Mouse (Mus musculus): Measurements from ENCODE around the gene Lpcat2. TPM values are rescaled to one million over a fixed set of nuclear protein-coding genes. Genes with fewer than 3 reads are reported as not detected.

The Lpcat2 gene
- polyA plus RNA-seq, 1 experiment from 2014 or later = 7.7 TPM

GRCm38 (mm10) chr8:92896611-92897010, 41.5 kb downstream of the Lpcat2 start:
- Histone ChIP-seq H3K4me1 (no peaks in the 10 kb centered on the region), H3K4me2 (replicated peaks) (no peak overlapping the region), H3K4me3 (no peak overlapping the region), H3K9me3 (no peaks in the 10 kb centered on the region), H3K27ac (replicated peaks) (no peak overlapping the region), H3K9ac (replicated peaks) (no peak overlapping the region), H3K36me3 (no peaks in the 10 kb centered on the region), H3K27me3 (no peaks in the 10 kb centered on the region)
- ATAC-seq (replicated peaks) = no peak
- WGBS = 74% methylated on average over 5 of the region's 5 CpGs

- Histone ChIP-seq H3K9me3 (no peaks in the 10 kb centered on the region), H3K27ac (replicated peaks) (no peak overlapping the region), H3K4me2 (replicated peaks) (no peak overlapping the region), H3K4me1 (no peaks in the 10 kb centered on the region), H3K27me3 (no peaks in the 10 kb centered on the region), H3K9ac (replicated peaks) (no peak overlapping the region), H3K36me3 (no peaks in the 10 kb centered on the region), H3K4me3 (no peak overlapping the region)
- ATAC-seq (replicated peaks) = no peak
- 89% methylated on average over 4 of the region's 4 CpGs for WGBS
Measured at GRCm38 (mm10) chr8:92897794-92898193, 42.7 kb downstream of the Lpcat2 start.

GRCm38 (mm10) chr8:92899590-92899989, 44.5 kb downstream of the Lpcat2 start:
- no peak overlapping the region for H3K4me3 ChIP-seq
- H3K36me3 ChIP-seq = no peaks in the 10 kb centered on the region
- no peaks in the 10 kb centered on the region; the same call in 1 of the 2 replicates for H3K4me1 ChIP-seq
- no peak overlapping the region for H3K4me2 ChIP-seq (replicated peaks)
- ATAC-seq (replicated peaks) = no peak
- WGBS = 79% methylated on average over 9 of the region's 9 CpGs
- no peak overlapping the region for H3K9ac ChIP-seq (replicated peaks)
- H3K9me3 ChIP-seq = no peaks in the 10 kb centered on the region
- H3K27me3 ChIP-seq = no peaks in the 10 kb centered on the region
- no peak overlapping the region for H3K27ac ChIP-seq (replicated peaks)

- no peak within 1 kb of the TSS for H3K4me2 ChIP-seq (replicated peaks)
- H3K4me3 ChIP-seq = no peak within 1 kb of the TSS
- no peaks in the 10 kb centered on the region; the same call in 1 of the 2 replicates for H3K4me1 ChIP-seq
- H3K9me3 ChIP-seq = no peaks in the 10 kb centered on the region
- no peak for ATAC-seq (replicated peaks)
- H3K27me3 ChIP-seq = no peaks in the 10 kb centered on the region
- H3K9ac ChIP-seq (replicated peaks) = no peak within 1 kb of the TSS
- no peaks in the 10 kb centered on the region for H3K36me3 ChIP-seq
- H3K27ac ChIP-seq (replicated peaks) = no peak within 1 kb of the TSS
- WGBS = 96% methylated on average over 5 of the region's 5 CpGs
Measured at GRCm38 (mm10) chr8:92901107-92901506, 46.0 kb downstream of the Lpcat2 start, which contains the start of gene Capns2. Gene Capns2, plus strand, starts transcription at chr8:92901407.

- Histone ChIP-seq H3K9me3 (no peaks in the 10 kb centered on the region), H3K36me3 (no peaks in the 10 kb centered on the region), H3K4me1 (no peaks in the 10 kb centered on the region; the same call in 1 of the 2 replicates), H3K27me3 (no peaks in the 10 kb centered on the region), H3K4me3 (no peak overlapping the region), H3K27ac (replicated peaks) (no peak overlapping the region), H3K9ac (replicated peaks) (no peak overlapping the region), H3K4me2 (replicated peaks) (no peak overlapping the region)
- 63% methylated on average over 2 of the region's 2 CpGs for WGBS
- ATAC-seq (replicated peaks) = no peak
Measured at GRCm38 (mm10) chr8:92902981-92903380, 47.8 kb downstream of the Lpcat2 start.

GRCm38 (mm10) chr8:92903488-92904135, 48.5 kb downstream of the Lpcat2 start:
- Histone ChIP-seq H3K4me3 (no peak overlapping the region), H3K4me1 (no peaks in the 10 kb centered on the region; the same call in 1 of the 2 replicates), H3K4me2 (replicated peaks) (no peak overlapping the region), H3K36me3 (no peaks in the 10 kb centered on the region), H3K27me3 (no peaks in the 10 kb centered on the region), H3K27ac (replicated peaks) (no peak overlapping the region), H3K9ac (replicated peaks) (no peak overlapping the region), H3K9me3 (no peaks in the 10 kb centered on the region)
- 82% methylated on average over 11 of the region's 11 CpGs for WGBS
- no peak for ATAC-seq (replicated peaks)

GRCm38 (mm10) chr8:92906553-92906952, 51.4 kb downstream of the Lpcat2 start:
- Histone ChIP-seq H3K27ac (replicated peaks) (no peak overlapping the region), H3K4me3 (no peak overlapping the region), H3K27me3 (no peaks in the 10 kb centered on the region), H3K4me2 (replicated peaks) (no peak overlapping the region), H3K9ac (replicated peaks) (no peak overlapping the region), H3K4me1 (no peaks in the 10 kb centered on the region; the same call in 1 of the 2 replicates), H3K9me3 (no peaks in the 10 kb centered on the region), H3K36me3 (no peaks in the 10 kb centered on the region)
- WGBS = 93% methylated on average over 9 of the region's 9 CpGs
- ATAC-seq (replicated peaks) = no peak

GRCm38 (mm10) chr8:92908448-92908847, 53.3 kb downstream of the Lpcat2 start:
- no peak overlapping the region for H3K4me3 ChIP-seq
- no peaks in the 10 kb centered on the region for H3K27me3 ChIP-seq
- 95% methylated on average over 2 of the region's 2 CpGs for WGBS
- H3K9ac ChIP-seq (replicated peaks) = no peak overlapping the region
- no peak for ATAC-seq (replicated peaks)
- H3K27ac ChIP-seq (replicated peaks) = no peak overlapping the region
- H3K36me3 ChIP-seq = no peaks in the 10 kb centered on the region
- no peak overlapping the region for H3K4me2 ChIP-seq (replicated peaks)
- H3K4me1 ChIP-seq = no peaks in the 10 kb centered on the region; the same call in 1 of the 2 replicates
- H3K9me3 ChIP-seq = no peaks in the 10 kb centered on the region

- Histone ChIP-seq H3K27me3 (no peaks in the 10 kb centered on the region), H3K9me3 (no peaks in the 10 kb centered on the region), H3K27ac (replicated peaks) (no peak overlapping the region), H3K4me2 (replicated peaks) (no peak overlapping the region), H3K4me3 (no peak overlapping the region), H3K9ac (replicated peaks) (no peak overlapping the region), H3K4me1 (no peaks in the 10 kb centered on the region), H3K36me3 (no peaks in the 10 kb centered on the region)
- ATAC-seq (replicated peaks) = no peak
- 71% methylated on average over 3 of the region's 3 CpGs for WGBS
Measured at GRCm38 (mm10) chr8:92911477-92911876, 56.3 kb downstream of the Lpcat2 start.

GRCm38 (mm10) chr8:92913396-92913795, 58.3 kb downstream of the Lpcat2 start:
- H3K4me2 ChIP-seq (replicated peaks) = no peak overlapping the region
- no peaks in the 10 kb centered on the region for H3K27me3 ChIP-seq
- no peak overlapping the region for H3K4me3 ChIP-seq
- H3K9me3 ChIP-seq = no peaks in the 10 kb centered on the region
- no peaks in the 10 kb centered on the region for H3K36me3 ChIP-seq
- no peaks in the 10 kb centered on the region for H3K4me1 ChIP-seq
- H3K27ac ChIP-seq (replicated peaks) = no peak overlapping the region
- H3K9ac ChIP-seq (replicated peaks) = no peak overlapping the region
- no peak for ATAC-seq (replicated peaks)
- WGBS = 92% methylated on average over 7 of the region's 7 CpGs

- WGBS = 84% methylated on average over 3 of the region's 3 CpGs
Measured at GRCm38 (mm10) chr8:92916082-92916481, 60.9 kb downstream of the Lpcat2 start.

GRCm38 (mm10) chr8:92921768-92922167, 66.6 kb downstream of the Lpcat2 start:
- Histone ChIP-seq H3K4me3 (no peak overlapping the region), H3K27me3 (no peaks in the 10 kb centered on the region), H3K9ac (replicated peaks) (no peak overlapping the region), H3K4me1 (no peaks in the 10 kb centered on the region), H3K27ac (replicated peaks) (no peak overlapping the region), H3K36me3 (no peaks in the 10 kb centered on the region), H3K9me3 (no peaks in the 10 kb centered on the region), H3K4me2 (replicated peaks) (no peak overlapping the region)
- 38% methylated on average over 3 of the region's 3 CpGs for WGBS
- no peak for ATAC-seq (replicated peaks)

More at GRCm38 (mm10) chr8:92916082-92916481, 60.9 kb downstream of the Lpcat2 start:
- Histone ChIP-seq H3K27ac (replicated peaks) (no peak overlapping the region), H3K9me3 (no peaks in the 10 kb centered on the region), H3K27me3 (no peaks in the 10 kb centered on the region), H3K4me1 (no peaks in the 10 kb centered on the region), H3K9ac (replicated peaks) (no peak overlapping the region), H3K4me3 (no peak overlapping the region), H3K36me3 (no peaks in the 10 kb centered on the region), H3K4me2 (replicated peaks) (no peak overlapping the region)
- no peak for ATAC-seq (replicated peaks)

- no peaks in the 10 kb centered on the region for H3K36me3 ChIP-seq
- H3K27me3 ChIP-seq = no peaks in the 10 kb centered on the region
- no peak for ATAC-seq (replicated peaks)
- H3K9me3 ChIP-seq = no peaks in the 10 kb centered on the region
- H3K9ac ChIP-seq (replicated peaks) = no peak overlapping the region
- no peak overlapping the region for H3K4me3 ChIP-seq
- no peaks in the 10 kb centered on the region for H3K4me1 ChIP-seq
- H3K4me2 ChIP-seq (replicated peaks) = no peak overlapping the region
- 80% methylated on average over 4 of the region's 4 CpGs for WGBS
- H3K27ac ChIP-seq (replicated peaks) = no peak overlapping the region
Measured at GRCm38 (mm10) chr8:92928986-92929385, 73.8 kb downstream of the Lpcat2 start.

Data from forebrain, embryonic 15.5 days (tissue).